Mouse (Mus musculus): ENCODE results near the gene Prickle1. TPM values are rescaled to one million over a fixed set of nuclear protein-coding genes. Genes with fewer than 3 reads are reported as not detected.

Gene Prickle1
- total RNA-seq, 1 experiment from 2014 or later = not detected

DNA sequence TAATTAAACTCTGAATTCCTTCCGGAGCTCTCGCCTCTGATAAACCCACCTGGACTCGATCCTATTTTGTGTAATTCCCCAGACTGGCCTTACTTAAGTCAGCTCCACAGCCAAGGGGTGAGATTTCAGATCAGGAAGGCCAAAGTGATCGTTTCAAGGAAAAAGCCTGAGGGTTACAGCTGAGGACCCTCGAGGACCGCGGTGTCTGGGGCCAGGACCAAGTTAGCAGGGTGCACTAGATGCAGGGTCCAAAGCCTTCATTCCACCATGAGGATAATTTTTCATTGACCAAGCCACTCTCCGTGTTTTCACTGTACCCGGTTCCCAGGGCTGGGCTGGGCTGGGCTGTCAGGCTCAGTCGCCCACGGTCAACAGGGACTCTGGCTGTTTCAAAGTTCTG lies 594 bp upstream of the Prickle1 start:
- no peak for ATAC-seq (replicated peaks; ENCODE audit: insufficient number of reproducible peaks, low FRiP score, low TSS enrichment, poor library complexity, severe bottlenecking)

DNA sequence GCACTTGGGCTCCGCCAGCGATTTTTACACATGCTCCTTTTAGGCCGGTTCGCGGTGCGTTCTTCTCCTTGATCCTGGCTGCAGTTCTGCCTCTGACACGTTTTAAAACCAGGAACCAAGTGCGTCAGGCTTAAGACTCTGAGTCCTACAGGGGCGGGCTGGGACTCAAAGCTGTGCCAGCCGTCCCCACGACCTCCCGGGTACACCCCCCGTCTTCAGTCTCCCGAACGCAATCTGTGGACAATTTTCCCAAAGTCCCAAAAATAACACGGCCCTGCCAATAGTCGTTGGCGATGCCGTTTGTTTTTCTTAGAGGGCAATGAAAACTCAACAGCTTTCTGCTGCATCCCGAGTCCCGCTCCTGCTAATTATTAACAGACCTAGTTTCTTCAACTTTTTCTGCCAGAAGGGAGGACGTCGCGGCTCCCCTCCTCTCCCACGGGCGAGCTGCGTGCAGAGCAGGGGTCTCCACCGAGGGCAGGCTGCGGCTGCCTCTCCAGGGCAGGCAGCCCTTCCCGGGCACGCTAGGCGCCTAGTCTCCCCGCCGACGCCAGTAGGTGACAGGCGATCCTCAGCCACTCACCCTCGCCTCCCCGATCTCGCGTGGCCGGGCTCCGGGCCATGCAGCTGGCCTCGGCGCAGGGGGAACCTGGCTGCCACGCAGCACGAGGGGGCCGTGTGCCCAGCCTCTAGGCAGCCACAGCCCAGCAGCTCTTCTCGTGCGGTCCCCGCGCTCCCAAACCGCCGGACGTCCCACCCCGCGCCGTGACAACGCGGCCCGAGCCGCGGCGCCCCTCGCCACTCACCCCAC lies 598 bp downstream of the Prickle1 start:
- ATAC-seq (replicated peaks; ENCODE audit: insufficient number of reproducible peaks, low FRiP score, low TSS enrichment, poor library complexity, severe bottlenecking) = no peak

DNA sequence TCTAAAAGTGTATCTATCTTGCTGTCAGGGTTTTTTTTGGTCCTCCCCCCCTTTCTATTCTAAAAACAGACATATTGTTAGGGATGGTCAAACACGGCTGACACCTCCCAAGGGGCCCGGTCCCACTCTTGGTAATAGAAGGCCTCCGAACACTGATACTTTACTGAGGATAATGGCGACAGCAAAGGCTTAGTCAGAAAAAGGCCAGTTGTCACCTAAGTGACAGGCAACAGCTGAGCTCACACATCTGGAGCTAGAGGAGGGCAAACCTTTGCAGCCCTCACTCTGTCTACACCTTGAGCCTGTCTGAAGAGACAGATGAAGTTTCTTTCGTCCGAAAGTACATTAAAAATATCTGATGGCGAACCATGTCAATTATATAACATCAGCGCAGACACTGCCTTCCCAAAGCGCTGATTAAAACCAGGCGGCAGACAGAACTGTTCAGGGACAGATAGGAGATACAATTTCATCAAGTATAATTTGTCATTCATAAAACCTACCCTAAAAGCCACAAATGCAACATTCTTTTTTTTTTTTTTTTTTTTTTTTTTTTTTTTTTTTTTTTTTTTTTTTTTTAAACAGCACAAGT lies 1.3 kb downstream of the Prickle1 start:
- no peak for ATAC-seq (replicated peaks; ENCODE audit: insufficient number of reproducible peaks, low FRiP score, low TSS enrichment, poor library complexity, severe bottlenecking)

DNA sequence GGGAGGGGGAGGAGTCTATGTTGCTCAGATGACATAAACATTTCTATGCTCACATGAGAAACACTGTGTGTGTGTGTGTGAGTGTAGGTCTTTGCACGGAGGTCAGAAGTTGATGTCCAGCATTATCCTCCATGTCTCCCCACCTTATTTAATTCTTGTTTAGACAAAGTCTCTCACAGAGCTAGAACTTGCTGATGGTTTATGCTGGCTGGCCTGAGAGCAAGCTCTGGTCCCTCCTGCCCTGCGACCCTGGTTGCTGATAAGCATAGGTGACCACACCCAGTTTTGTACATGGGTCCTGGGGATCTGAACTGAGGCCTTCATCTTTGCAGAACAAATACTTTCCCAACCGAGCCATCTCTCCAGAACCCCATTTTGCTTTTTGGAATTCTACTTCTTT lies 3.1 kb downstream of the Prickle1 start:
- no peak for ATAC-seq (replicated peaks; ENCODE audit: insufficient number of reproducible peaks, low FRiP score, low TSS enrichment, poor library complexity, severe bottlenecking)

DNA sequence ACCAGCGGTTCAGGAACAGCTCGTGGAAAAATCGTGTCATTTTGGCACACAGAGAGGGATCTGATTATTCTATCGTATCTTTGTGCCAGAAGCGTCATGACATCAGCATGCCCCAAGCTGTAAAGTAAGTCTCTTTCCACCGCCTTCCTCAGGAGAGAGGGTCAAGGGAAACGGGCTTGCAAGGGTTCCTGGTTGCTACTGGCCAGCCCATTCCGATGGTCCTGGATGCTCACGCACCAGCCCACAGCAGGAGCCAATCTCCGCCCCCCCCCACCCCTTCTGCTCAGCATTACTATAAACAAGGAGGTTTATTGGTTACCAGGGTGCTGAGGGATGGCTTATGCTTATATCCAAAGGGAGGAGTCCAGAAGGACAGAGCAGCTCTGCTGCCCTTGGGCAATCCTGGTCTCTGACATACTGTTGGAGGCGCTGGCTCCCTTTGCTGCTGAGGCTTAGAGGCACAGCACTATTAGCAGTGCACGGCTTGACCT lies 3.8 kb downstream of the Prickle1 start:
- ATAC-seq (replicated peaks; ENCODE audit: insufficient number of reproducible peaks, low FRiP score, low TSS enrichment, poor library complexity, severe bottlenecking) = no peak

DNA sequence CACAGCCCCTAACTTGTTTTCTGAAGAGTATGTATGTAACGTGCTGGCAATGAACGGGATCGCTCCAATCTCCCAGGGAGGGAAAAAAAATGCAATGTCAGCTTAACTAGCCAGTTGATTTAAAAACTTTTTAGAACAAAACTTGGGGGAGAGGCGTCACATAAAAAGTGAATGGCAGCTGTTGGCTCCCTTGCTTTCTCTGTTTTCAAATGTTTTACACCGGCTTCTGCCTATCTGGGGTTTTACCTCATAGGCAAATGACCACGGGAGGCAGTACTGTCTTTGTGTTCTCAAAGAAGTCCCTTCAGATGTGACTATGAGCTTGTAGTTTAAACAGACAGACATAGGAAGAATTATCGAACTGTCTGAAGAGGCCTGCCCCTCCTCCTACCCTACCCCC lies 4.3 kb downstream of the Prickle1 start:
- no peak for ATAC-seq (replicated peaks; ENCODE audit: insufficient number of reproducible peaks, low FRiP score, low TSS enrichment, poor library complexity, severe bottlenecking)

DNA sequence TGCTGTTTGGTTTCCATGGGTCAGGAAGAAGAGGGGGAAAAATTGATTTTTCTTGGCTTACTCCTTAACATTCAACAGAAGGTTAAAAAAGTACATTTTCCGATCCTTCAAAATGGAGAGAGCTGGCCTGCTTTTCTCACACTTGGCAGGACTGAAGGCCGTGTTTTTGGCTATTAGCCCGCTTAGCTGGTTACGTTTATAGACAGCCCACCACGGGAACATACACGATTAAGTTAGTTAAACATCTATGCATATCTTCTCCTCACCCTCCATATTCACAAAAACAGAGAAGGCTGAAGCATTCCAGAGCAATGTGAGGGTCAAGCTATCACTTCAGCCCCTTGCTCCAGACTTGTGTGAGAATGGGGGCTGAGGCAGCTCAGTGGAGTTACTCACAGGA lies 7.3 kb downstream of the Prickle1 start:
- no peak for ATAC-seq (replicated peaks; ENCODE audit: insufficient number of reproducible peaks, low FRiP score, low TSS enrichment, poor library complexity, severe bottlenecking)

DNA sequence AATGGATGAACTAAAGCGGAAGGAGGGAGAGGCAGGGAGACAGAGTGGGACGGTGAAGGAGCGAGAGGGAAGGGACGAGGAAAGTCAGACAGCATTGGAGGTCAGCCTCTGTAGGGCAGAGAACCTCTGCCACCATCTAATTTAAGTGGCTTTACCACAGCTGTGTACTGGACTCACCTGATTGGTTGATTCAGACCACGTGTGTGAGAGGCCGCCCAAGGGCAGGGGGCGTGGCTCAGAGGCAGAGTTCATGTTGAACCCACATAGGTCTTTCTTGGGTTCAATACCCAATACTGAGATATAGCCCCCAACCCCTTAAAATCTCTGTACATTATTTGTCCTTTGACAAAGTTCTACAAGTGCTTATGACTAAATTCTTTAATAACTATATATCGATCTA lies 8.0 kb downstream of the Prickle1 start:
- ATAC-seq (replicated peaks; ENCODE audit: insufficient number of reproducible peaks, low FRiP score, low TSS enrichment, poor library complexity, severe bottlenecking) = no peak

DNA sequence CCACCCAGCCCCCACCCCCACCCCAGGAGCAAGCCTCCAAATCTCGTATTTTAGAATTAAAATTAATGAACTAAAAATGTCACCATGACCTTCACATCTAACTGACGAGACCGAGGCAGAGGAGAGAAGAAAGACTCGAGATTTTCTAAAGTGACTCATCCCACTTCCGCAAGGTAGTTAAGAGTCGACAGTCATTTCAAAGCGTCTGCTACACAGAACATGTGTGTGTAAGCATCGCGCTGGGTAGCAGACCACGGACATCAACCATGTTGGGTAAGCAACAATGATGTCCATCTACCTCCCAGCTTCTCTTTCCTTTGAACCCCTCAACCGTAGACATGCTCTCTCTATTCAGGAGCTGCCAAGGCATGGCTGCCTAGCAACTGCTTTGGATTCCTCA lies 12.6 kb downstream of the Prickle1 start:
- no peak for ATAC-seq (replicated peaks; ENCODE audit: insufficient number of reproducible peaks, low FRiP score, low TSS enrichment, poor library complexity, severe bottlenecking)

DNA sequence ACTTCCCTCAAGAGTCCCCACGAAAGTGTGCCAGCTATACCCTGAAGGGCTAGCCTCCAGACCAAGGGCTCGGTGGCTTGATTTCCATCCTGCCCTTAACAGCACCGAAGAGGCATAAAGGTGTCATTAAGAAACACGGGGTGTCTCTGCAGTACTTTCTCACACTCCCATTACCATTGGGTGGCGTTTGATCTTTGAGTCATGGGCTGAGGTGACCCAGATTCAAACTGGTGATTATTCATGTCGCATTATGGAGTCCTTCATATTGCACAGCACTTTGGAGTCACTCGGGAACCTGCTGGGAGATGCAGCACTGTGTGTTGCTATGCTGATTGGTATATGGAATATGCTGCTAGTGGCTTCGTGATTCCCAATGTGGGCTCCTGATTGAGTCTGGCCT lies 14.0 kb downstream of the Prickle1 start:
- no peak for ATAC-seq (replicated peaks; ENCODE audit: insufficient number of reproducible peaks, low FRiP score, low TSS enrichment, poor library complexity, severe bottlenecking)

DNA sequence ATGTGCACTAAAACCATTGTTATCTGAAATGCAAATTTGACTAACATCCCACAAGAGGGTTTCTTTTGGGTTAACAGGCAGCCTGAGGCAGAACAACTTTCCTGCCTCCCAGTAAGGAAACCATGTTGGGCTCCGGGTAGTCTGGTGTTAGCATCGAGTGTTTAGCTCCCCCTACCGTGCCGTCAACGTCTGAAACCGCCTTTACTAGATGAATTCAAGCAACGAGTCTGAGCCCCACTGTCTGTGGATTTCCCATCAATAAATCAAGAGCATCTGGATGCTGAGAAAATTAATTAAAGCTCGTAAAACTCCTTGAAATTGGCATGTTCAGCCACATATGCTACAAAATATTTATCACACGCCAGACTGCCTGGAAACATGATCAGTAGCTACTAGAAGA lies 15.8 kb downstream of the Prickle1 start:
- ATAC-seq (replicated peaks; ENCODE audit: insufficient number of reproducible peaks, low FRiP score, low TSS enrichment, poor library complexity, severe bottlenecking) = no peak

DNA sequence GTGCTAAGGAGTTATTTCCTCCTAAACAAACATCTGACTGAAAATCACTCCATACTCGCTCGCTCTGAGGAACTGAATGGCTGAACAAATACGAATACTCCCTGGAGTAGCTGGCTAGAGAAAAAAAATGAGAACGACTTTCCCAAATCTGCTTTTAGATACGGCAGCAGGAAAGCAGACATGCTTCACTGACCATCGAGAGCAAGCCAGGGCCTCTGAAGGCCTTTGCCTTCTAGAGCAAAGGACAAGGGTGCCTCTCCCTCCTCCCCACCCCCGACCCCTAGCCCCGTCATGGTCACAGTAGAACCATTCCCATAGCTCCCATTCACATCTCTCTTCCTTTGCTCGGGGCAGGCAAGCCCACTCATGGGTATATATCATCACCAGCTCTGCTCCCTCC lies 16.6 kb downstream of the Prickle1 start:
- ATAC-seq (replicated peaks; ENCODE audit: insufficient number of reproducible peaks, low FRiP score, low TSS enrichment, poor library complexity, severe bottlenecking) = no peak

DNA sequence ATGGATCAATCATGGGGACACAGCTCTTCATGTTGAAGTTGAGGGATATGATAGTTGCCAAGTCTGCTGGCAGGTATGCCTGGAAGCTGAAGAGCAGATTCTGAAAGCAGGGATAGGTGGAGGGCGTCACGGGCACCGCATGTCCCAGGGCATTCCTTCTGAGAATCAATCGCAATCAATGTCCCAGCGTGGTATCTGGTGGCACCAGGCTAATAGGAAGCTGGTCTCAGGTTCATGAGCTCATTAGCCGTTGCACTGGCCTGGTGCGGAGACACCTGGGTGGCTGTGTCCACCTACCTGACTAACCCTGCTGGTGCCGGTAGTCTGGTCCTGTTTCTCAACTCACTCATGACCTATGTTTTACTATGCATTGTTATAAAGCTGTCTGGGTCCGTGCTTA lies 19.3 kb downstream of the Prickle1 start:
- ATAC-seq (replicated peaks; ENCODE audit: insufficient number of reproducible peaks, low FRiP score, low TSS enrichment, poor library complexity, severe bottlenecking) = no peak

DNA sequence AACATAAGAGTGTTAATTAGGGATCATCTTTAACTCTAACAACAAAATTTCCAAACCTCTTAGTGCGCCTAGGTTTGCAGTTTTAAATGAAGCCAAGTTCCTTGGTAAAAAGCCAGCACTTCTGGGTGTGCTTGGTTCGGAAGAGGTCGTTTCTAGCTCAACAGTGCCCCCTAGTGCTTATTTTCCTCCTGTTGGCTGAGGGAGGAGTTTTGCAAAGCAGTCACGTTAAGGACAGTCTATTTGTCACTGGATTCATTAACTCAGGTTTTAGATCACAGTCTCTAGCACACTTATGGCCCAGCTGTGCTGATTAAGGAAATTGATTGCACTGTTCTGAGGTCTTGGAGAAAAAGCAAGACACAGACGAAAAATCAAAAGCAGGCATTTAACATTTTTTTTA lies 19.8 kb downstream of the Prickle1 start:
- ATAC-seq (replicated peaks; ENCODE audit: insufficient number of reproducible peaks, low FRiP score, low TSS enrichment, poor library complexity, severe bottlenecking) = 0 out of 2 replicates have a peak, but pooled peaks have one; percentile 31

DNA sequence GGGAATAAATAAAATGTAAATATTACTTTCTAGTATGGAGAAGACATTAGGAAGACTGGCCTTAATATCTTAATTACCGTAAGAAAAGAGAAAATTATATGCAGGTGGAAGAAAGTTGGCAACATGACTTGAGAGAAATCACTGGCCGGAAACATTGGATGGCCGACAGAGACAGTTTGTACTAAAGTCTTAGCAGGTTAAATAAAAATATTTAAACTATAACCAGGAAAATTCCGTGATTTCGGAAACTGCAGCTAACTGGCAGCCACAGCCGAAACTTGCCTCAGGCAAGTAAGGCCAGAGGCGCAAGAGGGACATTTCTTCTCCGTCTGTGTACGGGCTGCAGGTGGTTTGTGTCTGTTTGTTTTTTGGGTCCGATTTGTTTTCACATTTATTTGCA lies 22.8 kb downstream of the Prickle1 start:
- ATAC-seq (replicated peaks; ENCODE audit: insufficient number of reproducible peaks, low FRiP score, low TSS enrichment, poor library complexity, severe bottlenecking) = no peak

DNA sequence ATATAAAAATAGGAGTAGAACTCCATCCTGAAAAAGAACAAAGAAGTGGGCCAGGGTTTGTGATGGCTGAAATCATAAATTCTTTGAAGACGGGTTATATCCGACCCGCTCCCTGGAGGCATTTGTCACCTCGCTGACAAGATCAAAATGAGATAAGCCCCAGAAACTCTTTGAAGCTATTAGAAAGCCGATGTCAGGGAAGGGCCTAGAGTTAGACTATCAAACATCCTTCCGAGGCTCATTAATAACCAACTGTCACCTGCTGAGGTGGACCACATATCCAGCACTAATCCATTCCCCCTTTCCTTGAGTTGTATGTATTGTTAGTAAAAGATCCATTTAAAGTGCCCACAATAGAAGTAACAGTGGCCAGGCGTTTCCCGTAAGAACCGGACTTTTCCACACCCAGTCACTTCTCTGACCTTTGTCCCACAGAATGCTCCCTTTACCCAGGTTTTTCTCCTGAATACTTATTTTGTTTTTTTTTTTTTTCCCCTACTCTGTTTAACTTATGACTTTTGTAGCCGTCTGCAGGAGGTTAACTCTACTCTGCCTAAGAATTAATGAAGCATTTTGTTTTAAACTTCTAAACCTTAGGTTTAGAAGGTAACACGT lies 24.7 kb downstream of the Prickle1 start:
- ATAC-seq (replicated peaks; ENCODE audit: insufficient number of reproducible peaks, low FRiP score, low TSS enrichment, poor library complexity, severe bottlenecking) = no peak

DNA sequence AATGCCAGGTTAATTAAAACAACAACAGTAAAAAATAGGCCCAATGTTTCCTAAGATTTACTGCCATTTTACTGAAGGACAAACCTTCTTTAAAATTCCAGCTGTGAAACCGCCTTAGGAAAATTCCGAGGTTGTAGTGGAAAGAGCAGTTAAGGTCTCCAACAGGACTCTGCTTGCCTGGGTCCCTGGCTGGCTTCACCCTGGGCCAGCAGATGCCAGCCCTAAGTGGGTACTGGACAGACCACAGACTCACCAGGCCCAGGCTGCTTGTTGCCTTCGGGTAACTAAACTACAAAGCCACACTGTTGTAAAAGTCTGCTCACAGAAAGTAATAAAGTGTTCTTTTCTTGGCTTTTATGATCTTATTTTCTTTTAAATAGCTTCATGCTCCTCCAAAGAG lies 26.8 kb downstream of the Prickle1 start:
- no peak for ATAC-seq (replicated peaks; ENCODE audit: insufficient number of reproducible peaks, low FRiP score, low TSS enrichment, poor library complexity, severe bottlenecking)

DNA sequence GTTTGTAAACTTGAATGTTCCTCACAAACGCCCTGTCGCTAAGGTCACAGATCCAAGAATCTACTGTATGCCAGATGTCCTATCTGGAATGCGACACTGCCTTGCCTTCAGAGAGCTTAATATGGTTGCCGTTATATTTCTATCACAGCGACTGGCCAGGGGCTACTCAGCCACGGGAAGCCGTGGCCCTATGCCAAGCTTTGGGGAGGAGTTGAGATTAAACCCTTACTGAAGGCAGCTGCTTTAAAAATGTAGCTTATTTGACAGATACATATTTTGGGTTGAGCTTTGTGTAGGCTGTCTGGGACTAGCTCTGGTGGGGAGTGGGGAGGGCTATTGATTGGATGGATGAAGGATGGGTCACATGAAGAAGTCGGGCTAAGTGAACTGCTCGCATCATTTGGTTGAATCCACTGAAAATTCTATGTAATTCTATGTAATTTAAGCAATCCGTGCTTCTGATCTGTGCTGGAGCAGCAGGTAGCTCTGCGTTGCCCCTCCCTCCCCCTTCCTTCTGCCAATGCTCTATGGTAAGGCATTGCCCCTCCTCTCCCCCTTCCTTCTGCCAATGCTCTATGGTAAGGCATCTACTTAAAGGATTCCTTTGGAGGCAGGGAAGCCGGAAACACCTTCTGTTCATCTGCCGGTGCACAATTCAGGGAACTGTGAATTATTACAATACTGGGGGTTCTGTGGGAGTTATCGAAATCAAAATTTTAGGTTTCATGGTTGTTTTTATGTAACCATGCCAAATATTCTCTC lies 28.0 kb downstream of the Prickle1 start:
- ATAC-seq (replicated peaks; ENCODE audit: insufficient number of reproducible peaks, low FRiP score, low TSS enrichment, poor library complexity, severe bottlenecking) = no peak

DNA sequence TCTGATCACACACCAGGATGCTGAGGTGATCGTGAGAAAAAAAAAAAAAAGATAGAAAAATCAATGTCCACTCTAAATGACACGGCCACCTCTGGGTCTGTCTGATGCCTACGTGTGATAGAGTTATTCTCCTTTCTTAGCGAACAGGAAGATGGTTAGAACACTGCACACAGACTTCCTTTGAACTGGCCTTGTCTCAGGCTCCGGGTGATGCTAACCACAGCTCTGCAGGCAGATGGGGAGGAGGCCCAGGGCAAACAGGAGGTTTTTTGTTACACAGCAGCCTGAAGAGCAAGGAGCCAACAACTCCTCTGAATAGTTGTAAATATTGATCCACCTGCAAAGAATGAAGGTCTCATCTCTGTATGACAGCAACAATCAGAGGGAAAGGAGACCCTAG lies 32.2 kb downstream of the Prickle1 start:
- ATAC-seq (replicated peaks; ENCODE audit: insufficient number of reproducible peaks, low FRiP score, low TSS enrichment, poor library complexity, severe bottlenecking) = no peak

All from monocyte, adult 5-6 weeks (primary cell).